Mouse (Mus musculus) megakaryocyte, embryonic 14.5 days (primary cell): ENCODE results near the gene Gm45140. TPM values are rescaled to one million over a fixed set of nuclear protein-coding genes. Genes with fewer than 3 reads are reported as not detected.
"Not testable (repeated sequence)": the region's sequence is repeated elsewhere in the genome, so short reads cannot be mapped to it uniquely, and the experiment has no call there.

Experiments
- H3K27me3 ChIP-seq: replicated peaks from 2 replicates; pipeline ENCODE3; 2012; ENCODE audit warnings: inconsistent platforms
- H3K36me3 ChIP-seq: replicated peaks from 2 replicates; pipeline ENCODE3; 2012; ENCODE audit warnings: low read length, inconsistent platforms, mixed read lengths
- H3K4me1 ChIP-seq: 2 replicates; pipeline ENCODE4 v1.6.1; 2012; ENCODE audit warnings: inconsistent platforms
- H3K4me3 ChIP-seq: replicated peaks from 2 replicates; pipeline ENCODE3; 2012; ENCODE audit warnings: moderate library complexity, mild to moderate bottlenecking, inconsistent platforms
- H3K9me3 ChIP-seq: 2 replicates; pipeline ENCODE4 v1.6.1; 2012; ENCODE audit warnings: inconsistent platforms
- FLI1 ChIP-seq: IDR thresholded peaks from 2 replicates; pipeline ENCODE4 v1.6.1; 2012; ENCODE audit warnings: low read length, inconsistent platforms, mixed read lengths
- GATA1 ChIP-seq: IDR thresholded peaks from 3 replicates; pipeline ENCODE4 v1.6.1; 2012; ENCODE audit warnings: mixed read lengths, low read length, inconsistent platforms, borderline replicate concordance
- polyA plus RNA-seq: library from polyadenylated mRNA; stranded (reverse); fragments of >175 nt; gene quantifications from 2 replicates; pipeline ENCODE4 v1.2.3, GENCODE M21; 2012; ENCODE audit warnings: low replicate concordance; ENCODE audit not compliant: insufficient read depth

Gm45140 gene
- polyA plus RNA-seq, 1 experiment = 13.2 TPM

DNA sequence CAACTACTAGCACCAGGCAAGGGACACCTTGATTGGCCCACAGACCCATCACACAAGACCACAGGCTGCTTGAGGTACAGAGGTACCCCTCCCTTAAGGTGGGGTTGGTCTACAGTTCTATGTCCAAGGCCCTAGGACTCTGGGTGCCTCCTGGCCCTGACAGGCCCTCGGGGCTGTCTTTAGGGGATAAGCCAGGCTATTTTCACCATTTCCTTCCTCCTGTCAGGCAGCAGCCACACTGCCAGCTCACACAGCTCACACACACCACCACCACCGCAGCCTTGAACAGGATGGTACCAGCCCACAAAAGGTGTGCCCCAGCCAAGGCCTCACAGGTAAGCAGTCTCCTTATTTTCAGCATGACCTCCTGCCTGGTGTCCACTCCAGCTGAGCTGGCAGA is 57.8 kb downstream of the Gm45140 start, which contains the start of gene Gp9:
TSS of gene Gp9 (plus strand) at position 231 of the 400 bp plus-strand sequence.
- H3K9me3 ChIP-seq = no peaks in the 10 kb centered on the region
- no peaks in the 10 kb centered on the region for H3K27me3 ChIP-seq
- 0 out of 3 replicates have a peak, but pooled peaks have one; percentile 34 for TF ChIP-seq GATA1
- TF ChIP-seq FLI1 = no peak
- peaks cover 69% of the 10 kb centered on the region for H3K4me1 ChIP-seq
- H3K4me3 ChIP-seq = peak within 1 kb of the TSS; percentile 93
- H3K36me3 ChIP-seq = peaks cover 35% of the 10 kb centered on the region

DNA sequence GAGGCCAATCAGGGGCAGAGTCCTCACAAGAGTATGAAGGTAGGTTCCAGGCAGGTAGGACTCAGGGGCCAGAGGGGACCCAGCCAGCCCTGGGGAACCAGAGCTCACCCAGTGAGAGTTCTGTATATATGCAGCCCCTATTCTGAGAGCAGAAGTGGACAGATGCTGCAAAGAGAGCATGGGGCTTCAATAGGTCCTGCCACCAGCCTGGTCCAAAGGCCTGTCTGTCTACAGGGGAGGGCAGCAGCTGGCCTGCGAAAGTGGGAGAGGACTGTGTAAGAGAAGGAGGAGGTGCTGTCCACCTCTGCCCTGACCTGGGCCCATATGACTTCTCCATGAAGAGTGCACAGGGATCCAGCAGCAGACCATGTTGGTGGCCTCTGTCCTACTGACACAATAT is 58.9 kb downstream of the Gm45140 start:
- H3K27me3 ChIP-seq = no peaks in the 10 kb centered on the region
- peaks cover 67% of the 10 kb centered on the region for H3K4me1 ChIP-seq
- no peaks in the 10 kb centered on the region for H3K9me3 ChIP-seq
- H3K4me3 ChIP-seq = peak overlapping the region; percentile 93
- no peak for TF ChIP-seq FLI1
- TF ChIP-seq GATA1 = no peak
- H3K36me3 ChIP-seq = peaks cover 31% of the 10 kb centered on the region

DNA sequence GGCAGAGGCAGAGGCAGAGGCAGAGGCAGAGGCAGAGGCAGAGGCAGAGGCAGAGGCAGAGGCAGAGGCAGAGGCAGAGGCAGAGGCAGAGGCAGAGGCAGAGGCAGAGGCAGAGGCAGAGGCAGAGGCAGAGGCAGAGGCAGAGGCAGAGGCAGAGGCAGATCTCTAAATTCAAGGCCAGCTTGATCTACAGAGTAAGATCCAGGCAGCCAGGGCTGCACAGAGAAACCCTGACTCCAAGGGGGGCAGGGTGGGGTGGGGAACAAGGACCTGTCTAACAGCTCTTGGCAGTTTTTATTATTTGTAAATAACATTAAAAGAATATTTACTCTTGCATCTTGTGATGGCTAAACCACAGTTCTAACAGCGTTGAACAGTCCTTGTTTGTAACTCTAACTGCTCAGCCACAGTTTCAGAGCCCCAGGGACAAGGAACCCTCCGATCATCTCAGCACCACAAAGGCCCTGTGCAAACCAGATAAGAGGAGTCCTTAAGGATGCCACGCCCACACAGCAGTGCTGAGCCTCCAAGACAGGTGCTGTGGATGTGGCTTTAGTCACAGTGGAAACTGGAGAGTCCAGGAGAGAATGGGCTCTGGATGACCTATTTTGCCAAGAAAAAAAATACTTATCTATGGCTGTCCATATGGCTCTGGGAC is 59.9 kb downstream of the Gm45140 start:
- TF ChIP-seq FLI1 (no peak), GATA1 (peak; percentile 81; the same call in 1 of the 3 replicates)
- peaks cover 25% of the 10 kb centered on the region for H3K36me3 ChIP-seq
- H3K4me1 ChIP-seq = peaks cover 70% of the 10 kb centered on the region
- no peaks in the 10 kb centered on the region for H3K9me3 ChIP-seq
- peak overlapping the region; percentile 93 for H3K4me3 ChIP-seq
- no peaks in the 10 kb centered on the region for H3K27me3 ChIP-seq

- H3K4me1 ChIP-seq = peaks cover 69% of the 10 kb centered on the region
- H3K4me3 ChIP-seq = peak overlapping the region; percentile 64
- H3K36me3 ChIP-seq = peaks cover 17% of the 10 kb centered on the region
- H3K27me3 ChIP-seq = no peaks in the 10 kb centered on the region
- no peak for TF ChIP-seq GATA1
- TF ChIP-seq FLI1 = no peak
- no peaks in the 10 kb centered on the region for H3K9me3 ChIP-seq
Measured at GRCm38 (mm10) chr6:87774909-87775308, 60.7 kb downstream of the Gm45140 start.

DNA sequence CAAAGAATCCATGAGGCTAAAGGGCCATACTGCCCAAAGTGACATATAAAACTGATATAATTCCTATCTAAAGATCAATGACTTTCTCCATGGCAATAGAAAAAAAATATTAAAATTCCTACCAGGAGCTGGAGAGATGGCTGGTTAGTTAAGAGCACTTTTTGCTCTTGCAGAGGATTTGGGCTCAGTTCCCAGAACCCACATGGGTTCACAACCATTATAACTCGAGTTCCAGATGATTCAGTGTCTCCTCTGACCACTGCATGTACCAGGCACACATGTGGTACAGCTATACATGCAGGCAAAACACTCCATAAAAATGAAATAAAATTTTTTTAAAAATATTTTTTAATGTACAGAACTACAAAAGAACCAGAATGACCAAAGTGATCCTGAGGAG is 61.1 kb downstream of the Gm45140 start:
- Histone ChIP-seq H3K9me3 (no peaks in the 10 kb centered on the region), H3K27me3 (no peaks in the 10 kb centered on the region), H3K4me1 (peaks cover 64% of the 10 kb centered on the region), H3K36me3 (peaks cover 13% of the 10 kb centered on the region), H3K4me3 (no peak overlapping the region)
- no peak for TF ChIP-seq FLI1
- TF ChIP-seq GATA1 = no peak

DNA sequence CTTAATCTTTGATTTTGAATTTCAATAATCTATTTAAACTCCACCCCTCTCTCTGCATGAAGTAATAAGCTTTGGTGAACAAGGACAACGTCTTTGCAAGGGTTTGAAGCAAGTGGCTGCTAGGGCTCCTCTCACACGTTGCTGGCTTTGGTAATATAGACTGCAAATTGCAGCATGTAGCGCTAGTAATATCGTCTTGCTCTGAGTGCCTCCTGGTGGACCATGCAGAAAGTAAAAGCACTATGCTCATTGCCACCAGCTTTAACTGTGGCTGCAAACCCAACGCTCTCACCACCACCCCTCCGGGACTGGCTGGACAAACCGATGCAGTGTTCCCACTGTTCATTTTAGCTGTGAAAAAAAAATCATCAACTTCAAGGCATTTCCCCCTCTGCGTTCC is 65.0 kb downstream of the Gm45140 start:
- H3K4me3 ChIP-seq = no peak overlapping the region

DNA sequence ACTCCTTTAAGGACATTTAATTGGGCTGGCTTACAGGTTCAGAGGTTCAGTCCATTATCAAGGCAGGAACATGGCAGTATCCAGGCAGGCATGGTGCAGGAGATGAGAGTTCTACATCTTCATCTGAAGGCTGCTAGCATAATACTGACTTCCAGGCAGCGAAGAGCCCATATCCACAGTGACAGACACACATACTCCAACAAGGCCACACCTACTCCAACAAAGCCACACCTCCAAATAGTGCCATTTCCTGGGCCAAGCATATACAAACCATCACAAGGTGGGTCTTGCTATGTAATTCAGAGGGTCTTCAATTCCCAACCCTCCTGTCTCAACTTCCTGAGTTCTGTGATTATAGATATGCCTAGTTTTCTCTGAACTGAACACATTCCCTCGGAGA is 71.3 kb downstream of the Gm45140 start:
- H3K4me3 ChIP-seq, H3K36me3 ChIP-seq, H3K27me3 ChIP-seq, H3K9me3 ChIP-seq: not testable (repeated sequence)
- peaks cover 26% of the 10 kb centered on the region for H3K4me1 ChIP-seq

More for the DNA sequence above, 65.0 kb downstream of the Gm45140 start:
- no peaks in the 10 kb centered on the region; the same call in 1 of the 2 replicates for H3K9me3 ChIP-seq
- TF ChIP-seq FLI1 (no peak), GATA1 (no peak)
- peaks cover 30% of the 10 kb centered on the region for H3K4me1 ChIP-seq
- no peaks in the 10 kb centered on the region for H3K27me3 ChIP-seq
- H3K36me3 ChIP-seq = no peaks in the 10 kb centered on the region

DNA sequence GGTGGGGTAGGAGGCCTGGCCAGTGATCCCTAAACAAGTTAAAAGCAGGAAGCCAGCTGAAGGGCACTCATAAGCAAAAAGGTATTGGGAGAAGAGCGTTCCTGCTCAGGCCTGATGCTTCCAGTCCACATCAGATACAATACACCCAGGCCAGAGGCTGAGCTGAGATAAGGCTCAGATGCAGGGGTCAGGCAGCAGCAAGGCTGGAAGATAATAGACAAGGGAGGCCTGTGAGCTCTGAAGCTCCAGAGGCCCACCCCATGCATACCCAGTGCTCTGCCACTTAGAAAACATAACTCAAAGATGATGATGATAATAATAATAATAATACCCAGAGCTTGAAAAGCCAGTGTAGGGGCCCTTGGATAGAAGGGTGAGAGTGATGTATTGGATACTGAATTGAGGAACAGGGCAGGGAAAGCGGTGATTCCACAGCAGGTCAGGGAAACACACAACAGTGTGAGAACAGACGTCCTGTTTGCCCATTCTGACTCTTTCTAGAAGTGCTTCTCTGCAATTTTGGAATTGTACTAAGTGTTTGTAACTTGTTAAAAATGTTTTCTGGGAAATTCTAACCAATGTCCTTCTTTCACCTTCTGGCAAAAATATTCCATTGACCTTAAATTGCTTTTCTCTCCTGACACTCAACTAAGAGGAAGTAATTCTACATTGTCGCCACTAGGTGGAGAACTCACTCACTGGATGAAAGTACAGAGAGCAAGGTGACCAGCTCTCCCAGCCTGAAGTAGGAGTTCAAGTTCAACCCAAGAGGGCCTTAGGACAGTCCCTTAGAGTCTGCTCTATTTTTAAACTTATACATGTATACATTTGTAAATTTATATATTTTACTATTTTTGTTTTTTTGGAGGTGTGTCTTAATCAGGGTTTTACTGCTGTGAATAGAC is 72.0 kb downstream of the Gm45140 start:
- H3K27me3 ChIP-seq = peaks cover 2% of the 10 kb centered on the region
- no peak for TF ChIP-seq GATA1
- TF ChIP-seq FLI1 = no peak
- H3K4me3 ChIP-seq = no peak overlapping the region
- H3K36me3 ChIP-seq = no peaks in the 10 kb centered on the region
- no peaks in the 10 kb centered on the region; the same call in 1 of the 2 replicates for H3K9me3 ChIP-seq
- H3K4me1 ChIP-seq = peaks cover 26% of the 10 kb centered on the region

DNA sequence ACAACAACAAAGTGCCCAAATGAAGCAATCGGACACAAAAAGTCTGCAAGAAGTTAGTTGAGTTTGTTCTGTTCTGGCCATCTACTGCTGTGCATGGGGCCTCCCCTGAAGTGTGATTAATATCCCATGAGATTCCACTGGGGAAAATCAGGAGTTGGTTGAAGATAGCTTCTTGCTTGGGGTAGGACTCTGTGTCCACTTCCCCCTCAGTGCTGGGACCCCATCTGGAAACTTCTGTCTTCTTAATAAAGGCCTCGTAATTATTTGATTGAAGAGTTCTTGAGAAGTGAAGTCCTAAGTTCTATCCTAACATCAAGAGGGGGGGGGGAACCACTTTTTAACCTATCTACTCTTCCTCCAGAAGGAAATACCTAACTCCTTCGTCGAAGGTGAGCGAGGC is 73.4 kb downstream of the Gm45140 start:
- H3K36me3 ChIP-seq = peaks cover 5% of the 10 kb centered on the region

DNA sequence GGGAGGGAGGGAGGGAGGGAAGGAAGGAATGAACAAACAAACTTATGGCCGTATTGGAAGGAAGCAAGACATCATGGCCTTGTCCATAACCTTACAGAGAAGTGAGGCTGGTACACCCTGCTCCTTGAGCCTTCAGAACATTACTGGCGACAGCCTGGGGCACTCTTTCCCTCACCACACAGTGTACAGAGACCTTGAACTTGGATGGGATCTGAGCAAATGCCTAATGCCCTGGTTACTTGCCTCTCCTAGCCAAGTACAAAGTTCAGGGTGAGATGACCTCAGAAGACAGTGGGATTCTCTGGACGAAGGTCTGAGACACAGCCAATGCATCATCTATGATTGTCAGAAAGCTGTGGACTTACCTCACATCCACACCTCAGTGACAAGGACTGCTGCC is 75.7 kb downstream of the Gm45140 start:
- Histone ChIP-seq H3K27me3 (peaks cover 3% of the 10 kb centered on the region), H3K9me3 (0 out of 2 replicates have a peak, but pooled peaks cover 5% of the 10 kb centered on the region), H3K4me1 (peaks cover 29% of the 10 kb centered on the region), H3K4me3 (no peak overlapping the region), H3K36me3 (peaks cover 22% of the 10 kb centered on the region)
- TF ChIP-seq GATA1 (no peak), FLI1 (no peak)

More for the DNA sequence above, 73.4 kb downstream of the Gm45140 start:
- peaks cover 22% of the 10 kb centered on the region for H3K4me1 ChIP-seq
- no peak for TF ChIP-seq GATA1
- TF ChIP-seq FLI1 = no peak
- no peak overlapping the region for H3K4me3 ChIP-seq
- 0 out of 2 replicates have a peak, but pooled peaks cover 5% of the 10 kb centered on the region for H3K9me3 ChIP-seq
- H3K27me3 ChIP-seq = peaks cover 2% of the 10 kb centered on the region
